Mouse (Mus musculus): ENCODE data around the gene Tbx3.

DNA sequence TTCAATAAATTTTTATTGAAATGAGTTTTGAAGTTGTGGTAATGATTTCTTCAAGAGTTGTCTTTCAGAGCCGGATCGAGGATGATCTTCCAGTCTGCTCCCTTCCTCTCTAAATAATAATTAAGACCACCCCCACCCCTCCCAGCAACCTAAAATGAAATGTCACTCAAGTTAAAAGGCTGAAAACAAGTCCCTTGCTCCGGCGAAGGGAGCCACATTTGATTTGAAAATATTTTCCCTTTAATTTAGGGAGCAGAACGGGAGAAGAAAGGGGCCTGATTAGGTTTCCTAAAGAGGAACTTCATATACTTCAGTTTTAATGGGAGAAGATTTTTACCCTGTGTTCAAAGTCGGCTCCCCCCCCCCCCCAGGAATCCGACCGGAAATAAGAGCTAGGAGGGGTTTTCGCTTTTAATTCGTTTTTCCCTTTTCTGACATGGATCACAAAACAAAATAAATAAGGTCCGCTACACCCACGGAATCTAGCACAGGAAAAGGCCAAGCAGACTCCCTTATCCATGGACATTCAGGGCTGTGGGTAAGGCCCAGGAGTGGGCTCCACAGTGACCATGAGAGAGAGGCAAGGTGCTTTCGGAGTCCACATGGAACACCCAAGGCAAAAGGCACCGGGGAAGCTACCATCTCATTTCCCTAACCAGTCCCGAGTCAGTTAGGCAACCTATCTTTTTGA, 14.4 kb downstream of the Tbx3 start:
- no peak for TF ChIP-seq CTCF (IDR thresholded peaks at IDR 0.05; ENCODE audit: low read depth)
- TF ChIP-seq EP300 (IDR thresholded peaks at IDR 0.05; ENCODE audit: low read depth), result no peak

Measured in heart, postnatal 0 days (tissue).